Mouse (Mus musculus): Measurements from ENCODE around the gene Wnt8b. TPM values are rescaled to one million over a fixed set of nuclear protein-coding genes. Genes with fewer than 3 reads are reported as not detected.

The Wnt8b gene
- total RNA-seq, 1 experiment from 2014 or later: not detected

- ATAC-seq (replicated peaks; ENCODE audit: low read depth, poor library complexity, severe bottlenecking): peak; percentile 24; the same call in 1 of the 2 replicates
These were observed 17.4 kb downstream of the Wnt8b start for GRCm38 (mm10) chr19:44510534-44511175.

- no peak for ATAC-seq (replicated peaks; ENCODE audit: low read depth, poor library complexity, severe bottlenecking)
These were observed 18.4 kb downstream of the Wnt8b start for GRCm38 (mm10) chr19:44511451-44512231.

- ATAC-seq (replicated peaks; ENCODE audit: low read depth, poor library complexity, severe bottlenecking): no peak
These were observed 19.3 kb downstream of the Wnt8b start for GRCm38 (mm10) chr19:44512601-44513000.

- ATAC-seq (replicated peaks; ENCODE audit: low read depth, poor library complexity, severe bottlenecking): no peak
These were observed 20.0 kb downstream of the Wnt8b start for GRCm38 (mm10) chr19:44513054-44513833.

GRCm38 (mm10) chr19:44513921-44514482 lies 20.7 kb downstream of the Wnt8b start:
- no peak for ATAC-seq (replicated peaks; ENCODE audit: low read depth, poor library complexity, severe bottlenecking)

- no peak for ATAC-seq (replicated peaks; ENCODE audit: low read depth, poor library complexity, severe bottlenecking)
These were observed 21.5 kb downstream of the Wnt8b start for GRCm38 (mm10) chr19:44514521-44515451.

- no peak for ATAC-seq (replicated peaks; ENCODE audit: low read depth, poor library complexity, severe bottlenecking)
These were observed 22.5 kb downstream of the Wnt8b start for GRCm38 (mm10) chr19:44515769-44516168.

- no peak for ATAC-seq (replicated peaks; ENCODE audit: low read depth, poor library complexity, severe bottlenecking)
These were observed 24.9 kb downstream of the Wnt8b start for GRCm38 (mm10) chr19:44517996-44518768.

GRCm38 (mm10) chr19:44519152-44519551 lies 25.9 kb downstream of the Wnt8b start:
- no peak for ATAC-seq (replicated peaks; ENCODE audit: low read depth, poor library complexity, severe bottlenecking)

GRCm38 (mm10) chr19:44525551-44526205 lies 32.4 kb downstream of the Wnt8b start:
- ATAC-seq (replicated peaks; ENCODE audit: low read depth, poor library complexity, severe bottlenecking): peak; percentile 86

GRCm38 (mm10) chr19:44530018-44530417 lies 36.7 kb downstream of the Wnt8b start:
- ATAC-seq (replicated peaks; ENCODE audit: low read depth, poor library complexity, severe bottlenecking): no peak

GRCm38 (mm10) chr19:44535376-44535775 lies 42.1 kb downstream of the Wnt8b start:
- ATAC-seq (replicated peaks; ENCODE audit: low read depth, poor library complexity, severe bottlenecking): no peak

- no peak for ATAC-seq (replicated peaks; ENCODE audit: low read depth, poor library complexity, severe bottlenecking)
These were observed 44.1 kb downstream of the Wnt8b start for GRCm38 (mm10) chr19:44537416-44537815.

GRCm38 (mm10) chr19:44542694-44543178 lies 49.5 kb downstream of the Wnt8b start:
- no peak for ATAC-seq (replicated peaks; ENCODE audit: low read depth, poor library complexity, severe bottlenecking)

- peak; percentile 6; the same call in 1 of the 2 replicates for ATAC-seq (replicated peaks; ENCODE audit: low read depth, poor library complexity, severe bottlenecking)
These were observed 51.1 kb downstream of the Wnt8b start for GRCm38 (mm10) chr19:44544372-44544771.

GRCm38 (mm10) chr19:44544775-44545174 lies 51.5 kb downstream of the Wnt8b start:
- ATAC-seq (replicated peaks; ENCODE audit: low read depth, poor library complexity, severe bottlenecking): peak; percentile 95

- peak; percentile 42; the same call in 1 of the 2 replicates for ATAC-seq (replicated peaks; ENCODE audit: low read depth, poor library complexity, severe bottlenecking)
These were observed 52.2 kb downstream of the Wnt8b start, which contains the start of gene Sec31b for GRCm38 (mm10) chr19:44545321-44546041. Sec31b (minus strand) TSS chr19:44545864.

Measured in common myeloid progenitor, adult 5-6 weeks (primary cell).